Mouse (Mus musculus) megakaryocyte, embryonic 14.5 days (primary cell): ENCODE data around the gene Hoxa11. TPM values are rescaled to one million over a fixed set of nuclear protein-coding genes. Genes with fewer than 3 reads are reported as not detected.

Experiments used
- H3K27me3 ChIP-seq: replicated peaks from 2 replicates; pipeline ENCODE3; 2012; ENCODE audit warnings: inconsistent platforms
- H3K36me3 ChIP-seq: replicated peaks from 2 replicates; pipeline ENCODE3; 2012; ENCODE audit warnings: low read length, inconsistent platforms, mixed read lengths
- H3K4me1 ChIP-seq: 2 replicates; pipeline ENCODE4 v1.6.1; 2012; ENCODE audit warnings: inconsistent platforms
- H3K4me3 ChIP-seq: replicated peaks from 2 replicates; pipeline ENCODE3; 2012; ENCODE audit warnings: moderate library complexity, mild to moderate bottlenecking, inconsistent platforms
- H3K9me3 ChIP-seq: 2 replicates; pipeline ENCODE4 v1.6.1; 2012; ENCODE audit warnings: inconsistent platforms
- FLI1 ChIP-seq: IDR thresholded peaks from 2 replicates; pipeline ENCODE4 v1.6.1; 2012; ENCODE audit warnings: low read length, inconsistent platforms, mixed read lengths
- GATA1 ChIP-seq: IDR thresholded peaks from 3 replicates; pipeline ENCODE4 v1.6.1; 2012; ENCODE audit warnings: mixed read lengths, low read length, inconsistent platforms, borderline replicate concordance
- polyA plus RNA-seq: library from polyadenylated mRNA; stranded (reverse); fragments of >175 nt; gene quantifications from 2 replicates; pipeline ENCODE4 v1.2.3, GENCODE M21; 2012; ENCODE audit warnings: low replicate concordance; ENCODE audit not compliant: insufficient read depth

Gene Hoxa11
- polyA plus RNA-seq = not detected in 2 replicates

- TF ChIP-seq GATA1 (no peak), FLI1 (no peak)
- H3K27me3 ChIP-seq = peaks cover 99% of the 10 kb centered on the region
Measured at GRCm38 (mm10) chr6:52245757-52246142, at the start of gene Hoxa11. Hoxa11 (minus strand) TSS chr6:52245810.

DNA sequence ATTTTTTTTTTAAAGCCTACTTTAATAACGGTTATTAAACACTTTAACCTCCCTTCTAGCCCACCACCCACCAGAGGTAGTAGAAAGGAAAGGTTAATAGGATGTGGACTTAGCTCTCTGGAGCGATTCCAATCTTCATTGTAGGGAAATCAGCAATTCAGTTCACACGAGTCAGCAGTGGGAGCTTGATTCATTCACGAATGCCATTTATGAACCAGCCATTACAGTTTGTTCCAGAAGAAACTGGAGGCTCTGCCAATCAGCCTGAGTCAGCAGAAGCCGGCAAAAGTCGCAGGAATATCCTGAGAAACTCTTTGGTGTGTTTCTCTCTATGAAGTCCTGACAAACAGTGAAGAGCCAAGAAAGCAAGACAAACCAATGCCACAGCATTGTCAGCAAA, 49.0 kb upstream of the Hoxa11 start:
- Histone ChIP-seq H3K36me3 (no peaks in the 10 kb centered on the region), H3K9me3 (peaks cover 10% of the 10 kb centered on the region; the same call in 1 of the 2 replicates), H3K4me1 (peaks cover 10% of the 10 kb centered on the region), H3K27me3 (peaks cover 73% of the 10 kb centered on the region), H3K4me3 (no peak overlapping the region)
- TF ChIP-seq GATA1 (no peak), FLI1 (no peak)

More at GRCm38 (mm10) chr6:52245757-52246142, at the start of gene Hoxa11:
- Histone ChIP-seq H3K4me3 (peak within 1 kb of the TSS; percentile 75), H3K4me1 (peaks cover 46% of the 10 kb centered on the region), H3K36me3 (no peaks in the 10 kb centered on the region), H3K9me3 (no peaks in the 10 kb centered on the region)

DNA sequence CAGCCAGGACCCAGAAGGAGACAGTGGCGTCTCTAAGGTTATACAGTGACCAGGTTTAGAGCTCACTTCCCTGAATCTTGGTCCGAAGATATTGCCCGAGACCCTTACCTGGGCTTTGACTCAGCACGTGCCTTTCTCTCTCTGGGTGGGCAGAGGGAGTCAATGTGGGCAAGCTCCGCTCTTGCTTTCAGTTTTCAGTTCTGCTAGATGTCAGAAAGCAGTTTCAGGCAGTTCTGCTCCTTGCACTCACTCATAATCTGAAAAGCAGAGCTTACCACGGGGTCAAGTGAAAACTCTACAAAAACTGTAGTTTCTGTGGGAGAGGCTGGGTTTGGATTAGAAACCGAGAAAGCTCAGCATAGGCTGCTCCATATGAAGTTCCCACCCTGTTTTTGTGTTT, 46.7 kb upstream of the Hoxa11 start:
- TF ChIP-seq GATA1 (no peak), FLI1 (no peak)
- Histone ChIP-seq H3K36me3 (no peaks in the 10 kb centered on the region), H3K9me3 (peaks cover 10% of the 10 kb centered on the region; the same call in 1 of the 2 replicates), H3K27me3 (peaks cover 71% of the 10 kb centered on the region), H3K4me1 (peaks cover 10% of the 10 kb centered on the region), H3K4me3 (no peak overlapping the region)

GRCm38 (mm10) chr6:52291021-52291860, 45.6 kb upstream of the Hoxa11 start:
- Histone ChIP-seq H3K4me1 (peaks cover 10% of the 10 kb centered on the region), H3K9me3 (peaks cover 3% of the 10 kb centered on the region; the same call in 1 of the 2 replicates), H3K4me3 (peak overlapping the region; percentile 77), H3K27me3 (peaks cover 67% of the 10 kb centered on the region), H3K36me3 (no peaks in the 10 kb centered on the region)
- no peak for TF ChIP-seq GATA1
- no peak for TF ChIP-seq FLI1

GRCm38 (mm10) chr6:52290186-52290585, 44.6 kb upstream of the Hoxa11 start:
- H3K9me3 ChIP-seq = peaks cover 3% of the 10 kb centered on the region; the same call in 1 of the 2 replicates
- TF ChIP-seq GATA1 (no peak), FLI1 (no peak)
- H3K4me1 ChIP-seq = peaks cover 10% of the 10 kb centered on the region
- H3K36me3 ChIP-seq = no peaks in the 10 kb centered on the region
- peaks cover 65% of the 10 kb centered on the region for H3K27me3 ChIP-seq
- H3K4me3 ChIP-seq = no peak overlapping the region

- no peak for TF ChIP-seq FLI1
- peaks cover 49% of the 10 kb centered on the region for H3K27me3 ChIP-seq
- no peaks in the 10 kb centered on the region for H3K9me3 ChIP-seq
- no peaks in the 10 kb centered on the region for H3K36me3 ChIP-seq
- no peaks in the 10 kb centered on the region for H3K4me1 ChIP-seq
- no peak overlapping the region for H3K4me3 ChIP-seq
Measured at GRCm38 (mm10) chr6:52283896-52284295, 38.3 kb upstream of the Hoxa11 start.

- Histone ChIP-seq H3K4me1 (no peaks in the 10 kb centered on the region), H3K36me3 (no peaks in the 10 kb centered on the region), H3K4me3 (no peak overlapping the region), H3K27me3 (peaks cover 63% of the 10 kb centered on the region), H3K9me3 (no peaks in the 10 kb centered on the region)
- TF ChIP-seq GATA1 (no peak), FLI1 (no peak)
Measured at GRCm38 (mm10) chr6:52281084-52281483, 35.5 kb upstream of the Hoxa11 start.

- no peak for TF ChIP-seq FLI1
- TF ChIP-seq GATA1 = no peak
- Histone ChIP-seq H3K36me3 (no peaks in the 10 kb centered on the region), H3K9me3 (no peaks in the 10 kb centered on the region), H3K27me3 (peaks cover 80% of the 10 kb centered on the region), H3K4me1 (peaks cover 10% of the 10 kb centered on the region), H3K4me3 (no peak overlapping the region)
Measured at GRCm38 (mm10) chr6:52276920-52277319, 31.3 kb upstream of the Hoxa11 start.

DNA sequence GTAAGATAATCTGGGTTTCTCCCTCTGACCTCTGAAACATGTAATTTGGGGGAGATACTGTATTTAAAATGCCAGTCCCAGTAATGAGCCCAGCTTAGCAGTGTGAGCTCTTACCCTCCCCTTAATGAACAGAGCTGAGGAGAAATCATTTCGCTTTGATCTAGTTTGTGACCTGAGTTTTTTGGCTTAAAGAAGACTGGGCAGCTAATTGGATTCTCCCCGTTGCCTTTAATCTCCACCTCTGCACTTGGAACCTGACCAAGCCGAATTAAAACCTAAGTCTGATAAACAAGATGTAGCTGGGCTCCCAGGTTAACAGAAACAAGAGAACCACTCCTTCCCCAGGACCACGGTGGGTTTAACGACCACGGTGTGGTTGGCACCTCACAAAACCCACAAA, 30.8 kb upstream of the Hoxa11 start:
- Histone ChIP-seq H3K4me3 (no peak overlapping the region), H3K4me1 (peaks cover 10% of the 10 kb centered on the region), H3K36me3 (no peaks in the 10 kb centered on the region), H3K9me3 (no peaks in the 10 kb centered on the region), H3K27me3 (peaks cover 82% of the 10 kb centered on the region)
- TF ChIP-seq FLI1 (no peak), GATA1 (no peak)

DNA sequence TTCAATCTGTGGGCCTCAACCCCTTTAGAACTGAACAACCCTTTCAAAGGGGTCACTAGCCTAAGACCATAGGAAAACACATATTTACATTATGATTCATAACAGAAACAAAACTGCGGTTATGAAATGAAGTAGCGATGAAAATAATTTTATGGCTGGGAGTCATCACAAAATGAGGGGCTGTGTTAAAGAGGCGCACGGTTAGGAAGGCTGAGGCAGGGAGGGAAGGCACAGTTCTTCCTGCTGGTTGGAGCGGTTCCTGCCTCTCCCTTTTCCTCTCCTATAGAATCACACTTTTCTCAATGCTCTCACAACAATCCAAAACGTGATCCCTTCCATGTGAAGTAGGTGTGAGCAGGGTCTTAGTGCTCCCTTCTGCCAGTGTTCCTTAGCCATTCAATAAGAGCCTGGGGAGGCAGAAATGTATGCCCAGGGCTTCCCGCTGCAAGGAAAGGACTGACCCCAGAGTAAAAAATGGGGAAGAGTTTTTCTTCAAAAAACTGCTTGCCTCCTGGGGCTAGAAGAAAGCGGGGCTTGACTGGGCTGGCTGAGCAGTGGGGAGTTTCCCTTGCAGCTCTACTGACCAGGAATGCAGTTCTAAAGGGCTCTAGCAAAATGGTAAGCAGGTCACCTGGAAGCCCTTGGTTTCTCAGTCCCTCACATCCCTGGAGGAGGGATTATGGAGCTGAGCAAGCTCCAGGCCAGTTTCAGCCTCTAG, 30.1 kb upstream of the Hoxa11 start:
- TF ChIP-seq GATA1 (no peak), FLI1 (no peak)
- peaks cover 12% of the 10 kb centered on the region for H3K4me1 ChIP-seq
- H3K9me3 ChIP-seq = no peaks in the 10 kb centered on the region
- peaks cover 82% of the 10 kb centered on the region for H3K27me3 ChIP-seq
- H3K36me3 ChIP-seq = no peaks in the 10 kb centered on the region
- H3K4me3 ChIP-seq = no peak overlapping the region
